Mouse (Mus musculus): ENCODE results near the gene Nup62cl.

- TF ChIP-seq POLR2A (IDR thresholded peaks at IDR 0.05; ENCODE audit: borderline replicate concordance, insufficient read depth, low read length) (no peak), CTCF (IDR thresholded peaks at IDR 0.05; ENCODE audit: borderline replicate concordance, insufficient read depth, low read depth, low read length) (no peak)
These were observed 20.0 kb upstream of the Nup62cl start for GRCm38 (mm10) chrX:140082535-140082934.
